Mouse (Mus musculus): ENCODE measurements around the gene Serpina11.

Serpina11 gene

GRCm38 (mm10) chr12:103989857-103990256, at the start of gene Serpina11:
Gene Serpina11 (minus strand): TSS chr12:103989957.
- no peak for DNase-seq (ENCODE audit: low spot score)

GRCm38 (mm10) chr12:104038181-104038580, 48.4 kb upstream of the Serpina11 start:
- DNase-seq (ENCODE audit: low spot score) = no peak

- DNase-seq (ENCODE audit: low spot score) = no peak
Measured at GRCm38 (mm10) chr12:104033752-104034151, 44.0 kb upstream of the Serpina11 start.

GRCm38 (mm10) chr12:104029986-104030385, 40.2 kb upstream of the Serpina11 start:
- DNase-seq (ENCODE audit: low spot score) = no peak

DNA sequence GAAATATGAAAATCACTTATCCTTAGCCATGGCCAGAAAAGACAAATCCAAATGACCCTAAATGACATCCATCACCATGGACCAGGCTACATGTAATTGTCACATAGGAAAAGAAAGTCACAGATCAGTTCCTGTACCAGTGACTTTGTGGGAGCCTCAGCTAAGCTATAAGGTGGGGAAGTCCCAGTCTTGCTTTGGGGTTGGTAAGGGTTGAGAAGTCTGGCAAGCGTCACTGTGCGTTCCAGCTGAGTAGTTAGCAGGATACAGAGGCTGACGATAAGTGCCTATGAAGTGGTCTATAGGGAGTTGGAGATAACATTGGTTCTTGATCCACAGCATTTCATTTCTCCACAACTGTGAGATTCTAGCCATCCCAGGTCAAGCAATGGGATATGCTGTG, 25.5 kb upstream of the Serpina11 start:
- no peak for DNase-seq (ENCODE audit: low spot score)

- DNase-seq (ENCODE audit: low spot score) = no peak
Measured at GRCm38 (mm10) chr12:104013620-104014019, 23.9 kb upstream of the Serpina11 start, which contains the start of gene Serpina9. Gene Serpina9 (minus strand): TSS chr12:104013755.

- DNase-seq (ENCODE audit: low spot score) = no peak
Measured at GRCm38 (mm10) chr12:104004689-104005088, 14.9 kb upstream of the Serpina11 start.

GRCm38 (mm10) chr12:104003238-104003612, 13.5 kb upstream of the Serpina11 start:
- peak; percentile 17 for DNase-seq (ENCODE audit: low spot score)

DNA sequence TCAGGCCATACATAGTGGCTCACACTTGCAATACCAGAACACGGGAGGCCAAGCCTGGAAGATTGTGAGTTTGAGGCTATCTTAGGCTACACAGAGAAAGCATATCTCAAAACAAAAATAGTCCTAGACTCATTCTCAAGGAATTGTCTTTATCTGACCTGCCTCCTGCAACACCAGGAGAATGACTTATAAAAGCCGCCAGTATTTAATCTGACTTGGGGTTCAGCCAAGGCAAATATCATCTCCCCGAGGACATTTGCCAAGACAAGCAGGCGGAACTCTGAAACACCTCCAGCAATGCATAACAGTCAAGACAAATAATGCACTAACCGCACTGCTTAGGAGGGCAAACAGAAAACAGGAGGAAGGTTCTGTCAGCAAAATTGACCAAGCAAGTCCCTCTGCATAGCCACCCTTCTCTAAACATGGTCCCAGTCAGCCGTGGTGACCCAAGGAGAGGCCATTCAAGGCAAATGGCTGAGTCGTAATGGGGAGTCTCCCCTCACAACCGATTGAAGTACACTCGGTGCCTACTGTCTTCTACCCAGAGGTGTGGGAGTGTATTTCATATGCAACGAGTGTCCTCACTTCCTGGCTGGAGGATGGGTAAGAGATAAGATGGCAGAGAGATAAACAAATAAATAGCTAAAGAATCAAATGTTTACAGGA, 12.9 kb upstream of the Serpina11 start:
- peak; percentile 76 for DNase-seq (ENCODE audit: low spot score)

DNA sequence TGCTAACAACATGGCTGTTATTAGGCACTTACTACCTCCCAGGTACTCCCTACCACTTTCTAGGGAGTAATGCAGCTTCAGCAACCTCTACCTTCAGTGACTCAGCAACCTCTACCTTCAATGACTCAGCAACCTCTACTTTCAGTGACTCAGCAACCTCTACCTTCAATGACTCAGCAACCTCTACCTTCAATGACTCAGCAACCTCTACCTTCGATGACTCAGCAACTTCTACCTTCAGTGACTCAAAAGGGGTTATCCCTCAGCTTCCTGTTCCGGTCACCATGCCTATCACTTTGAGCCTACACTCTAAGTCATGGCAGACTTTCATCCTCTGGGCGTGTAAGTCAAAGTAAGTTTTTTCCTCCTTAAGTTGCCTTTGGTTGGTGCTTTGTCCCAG, 10.8 kb upstream of the Serpina11 start:
- DNase-seq (ENCODE audit: low spot score) = no peak

DNA sequence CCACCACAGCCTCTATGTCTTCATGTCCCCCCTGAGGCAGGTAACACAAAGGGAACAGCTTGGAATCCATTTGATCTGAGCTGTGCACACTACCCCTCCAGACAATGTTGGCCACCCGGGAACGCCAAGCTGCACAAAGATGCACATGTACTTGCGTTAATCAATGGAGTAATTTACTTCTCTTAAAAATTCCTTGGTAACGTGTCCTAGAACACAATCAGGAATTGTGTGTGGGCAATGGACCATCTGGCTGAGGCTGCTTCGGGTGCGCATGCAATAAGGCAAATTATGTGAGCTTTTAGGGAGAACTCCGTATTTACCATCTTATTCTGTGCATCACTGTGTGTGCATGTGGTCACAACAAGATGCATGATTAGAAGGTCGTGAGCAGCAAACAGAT, 9.9 kb upstream of the Serpina11 start:
- DNase-seq (ENCODE audit: low spot score) = no peak

DNA sequence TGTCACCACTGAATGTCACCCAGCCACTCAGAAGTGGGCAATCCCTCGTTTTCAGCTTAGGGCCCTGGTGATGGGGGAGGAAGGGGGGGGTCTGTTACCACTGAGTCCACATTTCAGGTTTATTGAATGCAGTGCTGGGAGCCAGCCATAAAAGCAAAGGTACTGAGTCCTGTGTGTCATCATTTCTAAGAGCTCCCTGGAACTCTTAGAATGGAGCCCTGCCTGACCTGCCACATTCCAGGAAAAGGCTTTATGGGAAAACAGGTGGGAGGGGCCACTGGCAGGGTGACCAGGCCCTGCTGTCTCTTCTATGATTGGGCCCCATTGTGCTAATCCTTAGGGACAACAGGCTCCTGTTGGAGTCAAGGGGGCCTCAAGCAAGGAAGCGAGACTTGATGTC, 6.8 kb upstream of the Serpina11 start:
- no peak for DNase-seq (ENCODE audit: low spot score)

DNA sequence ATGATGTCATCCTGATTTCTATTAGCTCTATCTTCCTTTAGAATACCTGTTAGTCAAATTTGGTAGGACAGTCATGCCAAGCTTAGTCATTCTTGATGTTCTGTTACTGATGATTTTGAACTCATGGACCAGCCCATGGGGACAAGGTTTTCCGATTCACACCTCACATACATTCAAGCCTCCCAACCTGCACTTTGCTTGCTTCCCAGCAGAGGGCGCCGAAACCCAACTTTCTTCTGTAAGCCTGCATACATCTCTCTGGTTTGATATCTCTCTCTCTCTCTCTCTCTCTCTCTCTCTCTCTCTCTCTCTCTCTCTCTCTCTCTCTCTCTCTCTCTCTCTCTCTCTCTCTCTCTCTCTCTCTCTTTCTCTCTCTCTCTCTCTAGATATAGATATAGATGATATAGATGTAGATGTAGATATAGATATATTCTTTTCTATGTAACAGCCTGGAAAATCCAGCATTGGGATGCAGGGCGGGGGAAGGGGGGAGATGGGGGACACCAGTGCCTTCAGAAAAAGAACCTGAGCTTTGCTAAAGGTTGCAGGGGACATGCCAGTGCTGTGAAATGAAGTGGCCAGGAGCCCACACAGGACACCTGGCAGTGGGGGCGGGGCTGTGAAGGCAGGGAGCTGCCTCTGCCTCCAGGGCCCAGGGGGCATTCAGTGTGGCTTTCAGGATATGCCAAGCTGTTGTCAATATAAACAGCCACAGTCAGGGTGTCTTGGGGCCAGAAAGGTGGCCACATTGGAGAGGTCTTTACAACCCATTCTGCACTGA, 5.7 kb upstream of the Serpina11 start:
- DNase-seq (ENCODE audit: low spot score) = peak; percentile 75

DNA sequence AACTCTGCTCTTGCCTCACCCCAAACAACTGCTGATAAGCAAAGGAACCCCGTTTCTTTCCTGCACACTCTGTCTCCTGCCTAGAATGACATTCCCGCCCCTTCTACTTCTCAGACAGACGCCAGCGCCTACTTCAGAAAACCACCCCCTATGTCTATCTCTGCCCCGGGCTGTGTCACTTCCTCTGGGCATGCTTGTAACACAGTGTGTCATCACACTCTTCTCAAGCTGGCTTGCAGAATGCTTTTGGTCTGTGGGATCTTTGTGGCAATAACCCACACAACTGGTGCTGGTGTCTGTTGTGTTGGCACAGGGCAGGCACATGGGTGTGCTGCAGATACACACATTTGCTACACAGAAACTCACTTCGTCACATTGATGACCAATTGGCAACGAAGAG, 3.2 kb upstream of the Serpina11 start:
- DNase-seq (ENCODE audit: low spot score) = no peak

GRCm38 (mm10) chr12:103989514-103989767, 316 bp downstream of the Serpina11 start:
- DNase-seq (ENCODE audit: low spot score) = no peak

- DNase-seq (ENCODE audit: low spot score) = no peak
Measured at GRCm38 (mm10) chr12:103988754-103989513, 823 bp downstream of the Serpina11 start.

DNA sequence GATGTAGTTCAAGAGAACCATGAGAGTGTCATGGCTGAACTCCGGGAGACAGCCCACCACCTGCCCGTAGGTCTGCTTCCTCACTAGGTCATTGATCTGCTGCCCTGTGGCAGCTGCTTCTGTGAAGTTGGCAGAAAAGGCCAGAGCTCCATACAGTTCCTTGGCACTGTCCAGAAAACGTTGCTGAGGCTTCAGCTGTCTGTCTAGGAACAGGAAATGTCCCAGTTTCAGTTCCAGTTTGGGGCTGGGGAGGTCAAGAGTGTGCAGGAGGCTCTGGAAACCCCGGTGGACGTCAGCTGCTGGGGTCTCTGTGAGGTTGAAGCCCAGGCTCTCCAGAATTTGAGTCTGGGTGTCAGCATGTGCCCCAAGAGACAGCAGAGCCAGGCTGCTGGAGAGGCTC, 3.9 kb downstream of the Serpina11 start:
- no peak for DNase-seq (ENCODE audit: low spot score)

DNA sequence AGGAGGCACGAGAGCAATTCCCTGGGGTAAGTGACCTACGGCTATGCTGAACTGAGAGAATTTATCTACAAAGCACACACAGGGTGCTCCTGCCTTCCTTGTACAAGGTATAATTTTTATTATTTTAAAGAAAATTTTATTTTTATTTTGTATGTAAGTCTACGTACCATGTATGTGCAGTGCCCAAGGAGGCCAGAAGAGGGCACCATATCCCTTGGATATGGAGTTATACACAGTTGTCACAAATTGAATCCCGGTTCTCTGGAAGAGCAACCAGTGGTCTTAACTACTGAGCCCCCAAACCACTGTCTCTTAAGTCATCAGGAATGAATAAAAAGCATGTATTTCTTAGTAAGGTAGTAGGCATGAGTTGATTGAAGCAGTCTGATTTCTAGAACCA, 4.8 kb downstream of the Serpina11 start:
- DNase-seq (ENCODE audit: low spot score) = peak; percentile 29

DNA sequence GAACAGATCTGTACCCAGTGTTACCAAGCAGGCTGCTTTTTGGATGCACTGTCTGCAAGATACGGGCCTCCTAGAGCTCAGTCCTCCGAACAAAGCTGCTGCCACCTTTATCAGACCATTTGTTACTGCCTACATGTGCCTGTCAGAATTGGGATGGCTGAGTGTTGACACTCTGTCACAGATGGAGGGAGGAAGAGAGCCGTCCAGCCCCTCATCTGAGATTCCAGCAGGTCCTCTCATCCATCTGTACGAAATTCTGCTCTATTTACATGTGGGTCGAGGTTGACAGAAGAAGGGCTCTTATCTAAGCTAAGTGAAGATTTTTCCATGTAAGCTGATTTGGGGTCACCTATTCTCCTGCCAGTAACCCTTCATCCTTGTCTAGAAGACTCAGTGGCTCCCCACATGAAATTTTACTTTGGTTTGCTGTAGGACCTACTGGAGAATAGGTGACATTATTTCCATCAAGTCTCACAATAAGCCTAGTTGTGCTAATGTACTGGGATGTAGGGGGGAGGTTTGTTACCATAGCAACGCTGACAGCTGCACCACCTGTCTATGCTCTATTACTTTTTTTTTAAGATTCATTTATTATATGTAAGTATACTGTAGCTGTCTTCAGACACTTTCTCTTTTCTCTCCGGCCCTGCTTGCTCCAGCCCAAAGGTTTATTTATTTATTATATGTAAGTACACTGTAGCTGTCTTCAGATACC, 8.0 kb downstream of the Serpina11 start:
- no peak for DNase-seq (ENCODE audit: low spot score)

- no peak for DNase-seq (ENCODE audit: low spot score)
Measured at GRCm38 (mm10) chr12:103978294-103978693, 11.5 kb downstream of the Serpina11 start.

GRCm38 (mm10) chr12:103977846-103978245, 11.9 kb downstream of the Serpina11 start:
- no peak for DNase-seq (ENCODE audit: low spot score)

DNA sequence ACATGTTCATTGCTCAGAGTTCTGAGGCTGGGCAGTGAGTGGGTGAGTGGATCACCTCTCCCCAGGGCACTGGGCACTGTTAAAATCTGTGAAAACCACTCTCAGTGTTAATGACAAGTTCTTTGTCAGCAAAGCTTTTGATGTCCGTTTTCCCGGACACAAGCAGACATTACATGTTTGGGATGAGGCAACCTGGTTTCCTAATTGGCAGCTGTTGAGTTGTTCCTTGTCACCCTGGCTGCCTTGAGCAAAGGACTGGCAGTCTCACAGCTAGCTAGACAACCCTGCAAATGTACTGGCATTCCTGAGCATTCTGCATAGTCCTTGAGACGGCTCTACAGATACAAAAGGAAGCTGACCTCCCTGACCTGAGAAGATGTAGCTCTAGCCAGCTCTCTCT, 12.7 kb downstream of the Serpina11 start:
- no peak for DNase-seq (ENCODE audit: low spot score)

Measured in adipocyte (in vitro differentiated cells).